Mouse (Mus musculus) telencephalon, adult 2 months (tissue): ENCODE data around the gene Wdr83os.

Experiments used
- DNase-seq: peaks from one replicate; pipeline ENCODE4 v3.0.0-alpha.2; 2011; ENCODE audit warnings: low read depth, low spot score

Gene Wdr83os

GRCm38 (mm10) chr8:85080532-85081215 is at the start of gene Wdr83os:
Gene Wdr83os, plus strand, starts transcription at chr8:85080740.
- peak; percentile 82 for DNase-seq

- DNase-seq: no peak
Observed at GRCm38 (mm10) chr8:85032622-85033311, 47.8 kb upstream of the Wdr83os start.

- no peak for DNase-seq
Observed at GRCm38 (mm10) chr8:85033867-85034266, 46.7 kb upstream of the Wdr83os start.

GRCm38 (mm10) chr8:85034764-85035163 is 45.8 kb upstream of the Wdr83os start:
- peak; percentile 80 for DNase-seq

GRCm38 (mm10) chr8:85035165-85035727 is 45.3 kb upstream of the Wdr83os start:
- no peak for DNase-seq

GRCm38 (mm10) chr8:85035728-85036310 is 44.7 kb upstream of the Wdr83os start:
- DNase-seq: no peak

- DNase-seq: no peak
Observed at GRCm38 (mm10) chr8:85036381-85036717, 44.2 kb upstream of the Wdr83os start.

GRCm38 (mm10) chr8:85036718-85037365 is 43.7 kb upstream of the Wdr83os start, which contains the start of gene Tnpo2:
Gene Tnpo2, plus strand, starts transcription at chr8:85036915.
- DNase-seq: peak; percentile 99

GRCm38 (mm10) chr8:85037366-85037680 is 43.2 kb upstream of the Wdr83os start:
- no peak for DNase-seq

GRCm38 (mm10) chr8:85037681-85038531 is 42.6 kb upstream of the Wdr83os start:
- no peak for DNase-seq

- no peak for DNase-seq
Observed at GRCm38 (mm10) chr8:85043619-85044018, 36.9 kb upstream of the Wdr83os start.

GRCm38 (mm10) chr8:85057367-85057766 is 23.2 kb upstream of the Wdr83os start:
- no peak for DNase-seq

GRCm38 (mm10) chr8:85059879-85060616 is 20.5 kb upstream of the Wdr83os start, which contains the start of gene Fbxw9:
Gene Fbxw9, plus strand, starts transcription at chr8:85060055.
- DNase-seq: peak; percentile 93

GRCm38 (mm10) chr8:85062603-85063002 is 17.9 kb upstream of the Wdr83os start:
- DNase-seq: no peak

- no peak for DNase-seq
Observed at GRCm38 (mm10) chr8:85065213-85065612, 15.3 kb upstream of the Wdr83os start.

- no peak for DNase-seq
Observed at GRCm38 (mm10) chr8:85067155-85067554, 13.4 kb upstream of the Wdr83os start.

GRCm38 (mm10) chr8:85067982-85068381 is 12.6 kb upstream of the Wdr83os start, which contains the start of gene Gm5741:
Gene Gm5741, minus strand, starts transcription at chr8:85067982.
- DNase-seq: no peak

- DNase-seq: no peak
Observed at GRCm38 (mm10) chr8:85071041-85071440, 9.5 kb upstream of the Wdr83os start.

GRCm38 (mm10) chr8:85071514-85072281 is 8.8 kb upstream of the Wdr83os start, which contains the start of gene Dhps:
Gene Dhps, plus strand, starts transcription at chr8:85071757.
- DNase-seq: peak; percentile 88
